Mouse (Mus musculus) erythroblast, embryonic 14.5 days (primary cell): ENCODE results near the gene Ros1.

ENCODE experiments used
- GATA1 ChIP-seq: IDR thresholded peaks from 2 replicates; pipeline ENCODE4 v1.6.1; 2012; ENCODE audit warnings: low read length, inconsistent platforms, mixed read lengths
- TAL1 ChIP-seq: IDR thresholded peaks from 3 replicates; pipeline ENCODE4 v1.6.1; 2012; ENCODE audit warnings: low read length, inconsistent platforms, mixed read lengths

- TF ChIP-seq TAL1 (no peak), GATA1 (no peak)
Observed at GRCm38 (mm10) chr10:52106164-52106757, 88.8 kb downstream of the Ros1 start.
